Mouse (Mus musculus) ovary, postnatal 36 days (tissue): ENCODE data around the gene Ankrd34c.

ENCODE experiments used
- DNase-seq: peaks from one replicate; pipeline ENCODE4 v3.0.0; 2022; ENCODE audit warnings: low spot score, mixed read lengths

Gene Ankrd34c

DNA sequence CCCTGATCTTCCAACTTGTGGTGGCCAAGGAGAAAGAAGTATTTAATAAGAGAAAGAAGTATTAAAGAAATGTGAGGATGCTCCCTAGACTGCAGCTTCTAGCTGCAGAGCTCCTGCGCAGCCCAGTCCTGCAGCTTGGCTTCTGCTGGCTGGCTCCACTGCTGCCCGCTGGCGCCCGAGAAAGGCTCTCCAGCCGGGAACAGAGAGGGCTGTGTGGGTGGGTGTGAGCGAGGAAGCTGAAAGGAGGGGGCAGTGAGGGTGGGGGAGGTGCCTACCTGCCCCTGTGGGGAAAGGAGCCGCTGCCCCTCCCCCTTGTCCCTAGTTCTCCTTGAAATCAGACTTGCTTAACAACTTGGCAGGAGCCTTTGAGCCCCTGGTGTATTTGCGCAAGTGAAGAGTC is at the start of gene Ankrd34c:
Ankrd34c (minus strand) TSS at position 181 of the 400 bp plus-strand sequence.
- DNase-seq, result no peak

DNA sequence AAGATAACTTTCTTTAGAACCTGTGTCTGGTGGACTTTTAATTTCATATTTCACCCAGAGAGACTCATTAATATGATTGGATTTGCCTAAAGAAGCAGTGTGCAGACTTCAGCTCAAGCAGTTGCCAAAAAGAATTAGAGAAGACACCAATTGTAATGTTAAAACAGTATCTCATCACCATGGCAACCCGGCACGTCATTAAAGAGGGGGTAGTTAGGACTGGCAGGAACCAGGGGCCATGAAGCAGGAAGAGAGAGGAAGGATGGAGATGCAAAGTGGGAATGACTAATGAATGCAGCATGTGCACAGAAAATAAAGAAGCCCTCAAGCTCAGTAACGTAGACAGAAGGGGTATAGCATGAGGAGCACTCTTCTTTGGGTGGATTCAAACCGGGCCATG is 49.3 kb upstream of the Ankrd34c start:
- DNase-seq, result no peak

DNA sequence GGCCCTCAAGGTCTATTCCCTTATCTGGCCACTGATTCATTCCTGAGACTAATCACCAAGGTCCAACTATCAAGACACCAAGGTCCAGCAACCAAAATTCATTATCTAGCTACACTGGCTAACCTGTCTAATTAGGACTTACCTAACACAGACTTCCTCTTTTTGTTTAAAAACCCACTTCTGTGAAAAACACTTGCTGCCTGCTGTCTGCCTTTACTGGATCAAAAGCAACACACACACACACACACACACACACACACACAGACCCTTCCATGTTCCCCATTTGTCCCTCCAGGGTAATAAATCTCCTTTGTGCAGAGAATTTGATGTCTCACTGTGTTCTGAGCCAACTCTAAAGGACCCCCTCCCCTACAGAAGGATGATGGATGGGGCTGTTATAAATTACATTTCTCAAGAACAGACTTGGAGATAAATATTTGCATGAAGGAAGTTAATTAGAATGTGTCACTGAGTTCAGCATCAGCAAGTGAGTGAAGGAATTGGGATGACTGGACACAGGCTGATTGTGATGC is 43.2 kb upstream of the Ankrd34c start:
- DNase-seq, result no peak

DNA sequence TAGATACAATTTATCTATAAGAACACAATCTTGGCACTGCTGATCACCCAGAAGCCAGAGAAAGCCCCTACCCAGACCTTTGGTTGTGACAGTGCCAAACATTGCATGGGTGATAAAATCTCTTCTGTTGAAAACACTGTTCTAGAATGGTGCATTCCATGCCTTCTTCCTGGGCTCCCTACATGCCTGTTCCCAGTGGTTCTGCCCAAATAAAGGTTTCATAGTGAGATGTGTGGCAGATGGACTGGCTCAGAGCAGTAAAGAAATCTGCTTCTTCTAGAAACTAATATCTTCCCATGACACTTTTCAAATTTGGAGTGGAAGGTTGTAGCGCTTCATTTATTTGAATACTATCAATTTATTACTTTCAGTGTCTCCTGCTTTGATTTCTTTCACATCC is 41.0 kb upstream of the Ankrd34c start:
- DNase-seq, result no peak

DNA sequence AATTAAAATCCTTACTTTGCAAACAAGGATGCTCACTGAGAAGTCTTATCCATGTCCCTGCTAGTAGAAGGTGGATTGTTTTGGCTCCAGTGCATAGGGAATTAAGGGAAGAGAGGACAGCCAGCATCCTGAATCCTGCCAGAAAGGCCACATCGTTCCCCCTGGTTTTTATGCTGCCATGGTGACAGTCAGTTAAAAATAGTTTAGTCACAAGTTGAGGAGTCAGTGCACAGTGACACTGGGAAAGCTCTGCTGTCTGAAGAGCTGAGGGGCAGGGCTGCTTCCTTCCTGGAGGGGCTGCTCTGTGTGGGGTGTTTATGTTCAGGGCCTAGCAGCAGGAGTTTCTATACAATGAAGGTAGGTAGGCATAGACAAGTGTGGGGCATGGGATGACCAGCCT is 32.9 kb upstream of the Ankrd34c start:
- DNase-seq, result no peak

DNA sequence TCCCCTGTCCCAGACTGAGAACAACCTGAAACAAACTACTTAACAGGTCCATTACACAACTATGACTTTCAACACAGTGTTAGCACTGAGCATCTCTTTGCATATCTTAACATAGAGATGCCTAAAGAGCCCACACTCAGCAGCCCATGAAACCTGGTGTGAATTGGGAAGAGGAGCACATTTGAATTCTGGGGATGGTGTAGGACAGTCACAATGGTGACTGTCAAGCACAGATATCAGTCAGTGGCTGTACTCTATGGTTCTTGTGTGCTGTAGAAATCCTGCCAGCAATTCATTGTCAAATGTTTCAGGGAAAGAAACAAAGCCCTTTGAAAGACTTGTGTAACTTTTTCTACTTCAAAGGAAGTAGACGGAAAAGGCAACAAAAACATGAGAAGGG is 23.7 kb upstream of the Ankrd34c start:
- no peak for DNase-seq

DNA sequence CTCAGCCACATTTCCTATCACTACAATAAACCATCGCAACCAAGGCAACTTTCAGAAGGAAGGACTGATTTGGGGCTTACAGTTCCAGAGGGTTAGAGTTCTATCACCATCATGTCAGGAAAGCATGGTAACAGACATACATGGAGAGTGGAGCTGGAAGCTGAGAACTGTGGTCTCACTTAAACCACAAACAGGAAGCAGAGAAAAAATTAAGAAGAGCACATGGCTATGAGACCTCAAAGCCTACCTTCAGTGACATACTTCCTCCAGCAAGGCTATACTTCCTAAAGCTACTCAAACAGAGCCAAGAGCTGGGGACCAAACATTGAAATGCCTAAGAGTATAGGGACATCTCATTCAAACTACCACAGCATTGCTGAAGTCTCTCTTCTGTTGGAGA is 20.3 kb upstream of the Ankrd34c start:
- no peak for DNase-seq

DNA sequence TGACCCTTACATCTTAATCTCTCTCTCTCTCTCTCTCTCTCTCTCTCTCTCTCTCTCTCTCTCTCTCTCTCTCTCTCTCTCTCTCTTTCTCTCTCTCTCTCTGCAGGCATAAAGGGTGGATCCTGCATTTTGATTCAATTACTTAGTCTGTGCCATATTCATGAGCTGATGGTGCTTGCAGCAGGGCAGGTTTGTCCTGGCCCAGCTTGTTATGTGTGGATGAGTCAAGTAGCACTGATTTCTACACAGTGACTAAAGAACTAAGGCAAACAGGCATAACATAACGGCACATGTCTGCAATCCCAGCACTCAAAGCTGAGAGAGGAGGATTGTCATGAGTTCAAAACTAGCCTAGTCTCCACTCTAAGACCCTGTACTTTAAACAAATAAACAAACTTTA is 19.9 kb upstream of the Ankrd34c start:
- no peak for DNase-seq

DNA sequence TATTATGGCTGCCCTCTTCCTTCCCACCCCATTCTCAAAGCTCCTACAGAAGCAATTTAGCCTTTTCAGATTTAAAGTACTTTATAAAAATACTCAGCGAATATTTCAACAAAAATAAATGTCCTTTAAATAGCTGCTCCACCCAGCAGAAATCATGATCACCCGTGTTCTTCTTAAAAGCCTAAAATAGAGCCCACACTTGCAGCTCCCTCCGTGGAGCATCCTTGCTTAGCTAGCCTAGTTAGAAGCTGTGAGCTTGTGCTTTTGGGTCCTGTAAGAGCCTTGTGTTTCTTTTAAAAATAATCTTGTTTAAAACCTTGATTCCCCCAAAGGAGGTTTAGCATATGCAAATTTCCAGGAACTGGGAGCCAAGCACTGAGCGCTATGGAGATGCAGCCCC is 19.3 kb upstream of the Ankrd34c start:
- DNase-seq, result no peak

DNA sequence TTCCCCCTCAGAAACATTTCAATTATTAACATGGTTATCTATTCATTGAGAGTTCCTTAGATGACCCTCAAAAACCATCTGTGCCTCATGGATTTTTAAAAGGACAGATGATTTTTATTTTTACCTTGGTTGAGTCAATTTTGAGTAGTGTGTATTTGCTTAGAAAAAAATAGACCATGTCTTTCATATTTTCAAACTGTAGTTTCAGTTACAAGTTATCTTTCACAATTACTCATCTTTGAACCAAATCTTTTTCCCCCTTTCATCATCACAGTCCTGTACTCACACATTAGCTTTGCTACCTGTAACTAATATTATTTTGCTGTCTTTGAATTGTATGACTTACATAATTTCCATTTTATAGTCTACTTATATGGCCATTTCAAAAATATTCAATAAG is 1.8 kb upstream of the Ankrd34c start:
- no peak for DNase-seq

DNA sequence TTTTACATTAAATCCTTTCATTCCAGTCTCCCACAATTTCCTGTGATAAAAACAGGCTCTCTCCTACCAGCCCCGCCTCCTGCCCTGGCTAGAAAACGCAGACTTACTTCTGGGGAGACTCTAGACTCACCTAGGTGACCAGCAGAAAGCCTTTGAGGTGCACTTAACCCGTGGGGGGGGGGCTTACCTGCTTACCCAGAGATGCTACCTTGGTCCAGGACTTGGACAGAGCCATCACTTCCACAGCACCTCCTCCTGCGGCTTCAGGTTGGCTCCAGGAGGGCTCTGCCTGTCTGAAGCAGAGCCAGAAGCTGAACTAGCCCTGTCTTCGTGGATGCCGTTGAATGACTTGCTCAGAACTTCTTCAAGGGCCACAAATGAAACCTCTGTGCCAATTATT is 387 bp downstream of the Ankrd34c start:
- no peak for DNase-seq

DNA sequence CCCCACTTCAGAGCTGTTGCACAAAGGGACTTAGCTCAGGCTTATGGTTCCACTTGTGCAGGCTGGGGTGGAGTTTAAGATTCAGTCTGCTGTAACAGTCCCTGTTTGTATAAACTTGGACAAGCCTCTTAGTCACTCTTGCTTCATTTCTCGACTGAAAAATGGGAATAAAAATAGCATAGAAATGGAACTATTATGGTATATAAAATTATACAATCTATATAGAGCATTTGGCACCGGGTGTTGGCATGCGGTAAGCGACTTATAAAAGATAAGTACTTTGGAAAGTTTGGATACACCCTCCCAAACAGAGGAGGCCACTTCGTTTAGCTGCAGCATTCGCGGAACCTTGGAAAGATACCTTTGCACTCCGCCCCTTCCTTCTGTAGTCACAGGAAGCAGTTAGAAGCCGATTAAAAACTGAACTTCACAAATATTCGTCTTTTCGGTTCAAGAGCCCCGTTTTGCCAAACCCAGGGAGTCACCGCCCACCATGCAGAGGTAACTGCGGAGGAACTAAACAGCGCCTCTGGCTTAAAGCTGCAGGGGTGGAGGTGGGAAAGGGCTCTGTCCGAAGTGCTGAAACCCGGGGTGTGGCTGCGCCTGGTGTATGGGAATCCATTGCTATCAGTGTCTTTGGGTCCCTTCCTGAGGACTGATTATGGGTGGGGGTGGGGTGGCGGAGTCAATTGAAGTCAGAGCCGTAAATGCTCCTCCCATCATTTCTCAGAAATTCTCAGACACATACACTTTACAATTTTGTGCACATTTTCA is 1.2 kb downstream of the Ankrd34c start:
- peak; percentile 49 for DNase-seq

DNA sequence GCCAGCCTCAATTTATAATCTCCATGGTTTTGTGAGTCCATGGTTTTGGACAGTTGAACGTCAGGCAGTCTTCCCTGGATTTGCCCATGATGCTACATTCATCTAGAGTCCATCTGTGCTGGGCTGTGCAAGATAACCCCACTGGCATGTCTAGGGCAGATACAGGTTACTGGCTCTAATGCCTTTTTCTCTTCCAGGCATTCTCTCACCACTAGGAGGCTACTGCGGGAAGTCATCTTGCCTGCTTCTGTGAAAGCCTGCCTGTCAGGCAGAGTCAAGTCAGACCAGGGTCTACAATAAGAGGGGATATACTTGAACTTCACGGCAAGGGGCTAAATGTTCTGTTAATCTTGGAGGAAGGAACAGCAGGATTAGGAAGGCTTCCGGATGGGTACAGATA is 31.4 kb downstream of the Ankrd34c start:
- DNase-seq, result no peak

DNA sequence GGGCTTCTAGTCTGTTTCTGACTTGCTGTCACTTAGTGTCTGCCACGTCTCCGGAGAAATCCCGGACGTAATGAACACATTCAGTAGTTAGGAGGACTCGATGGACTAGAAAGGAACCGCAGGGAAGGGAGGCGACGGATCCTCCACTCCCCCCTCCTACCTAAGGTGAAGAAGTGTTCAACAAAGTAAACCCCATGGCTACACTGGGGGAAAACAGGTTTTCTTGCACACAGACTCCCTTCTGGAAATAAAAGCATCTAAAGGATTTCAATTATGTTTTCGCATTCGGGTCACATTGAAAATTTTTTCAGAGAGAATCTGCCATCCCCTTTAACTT is 33.1 kb downstream of the Ankrd34c start:
- DNase-seq, result no peak

DNA sequence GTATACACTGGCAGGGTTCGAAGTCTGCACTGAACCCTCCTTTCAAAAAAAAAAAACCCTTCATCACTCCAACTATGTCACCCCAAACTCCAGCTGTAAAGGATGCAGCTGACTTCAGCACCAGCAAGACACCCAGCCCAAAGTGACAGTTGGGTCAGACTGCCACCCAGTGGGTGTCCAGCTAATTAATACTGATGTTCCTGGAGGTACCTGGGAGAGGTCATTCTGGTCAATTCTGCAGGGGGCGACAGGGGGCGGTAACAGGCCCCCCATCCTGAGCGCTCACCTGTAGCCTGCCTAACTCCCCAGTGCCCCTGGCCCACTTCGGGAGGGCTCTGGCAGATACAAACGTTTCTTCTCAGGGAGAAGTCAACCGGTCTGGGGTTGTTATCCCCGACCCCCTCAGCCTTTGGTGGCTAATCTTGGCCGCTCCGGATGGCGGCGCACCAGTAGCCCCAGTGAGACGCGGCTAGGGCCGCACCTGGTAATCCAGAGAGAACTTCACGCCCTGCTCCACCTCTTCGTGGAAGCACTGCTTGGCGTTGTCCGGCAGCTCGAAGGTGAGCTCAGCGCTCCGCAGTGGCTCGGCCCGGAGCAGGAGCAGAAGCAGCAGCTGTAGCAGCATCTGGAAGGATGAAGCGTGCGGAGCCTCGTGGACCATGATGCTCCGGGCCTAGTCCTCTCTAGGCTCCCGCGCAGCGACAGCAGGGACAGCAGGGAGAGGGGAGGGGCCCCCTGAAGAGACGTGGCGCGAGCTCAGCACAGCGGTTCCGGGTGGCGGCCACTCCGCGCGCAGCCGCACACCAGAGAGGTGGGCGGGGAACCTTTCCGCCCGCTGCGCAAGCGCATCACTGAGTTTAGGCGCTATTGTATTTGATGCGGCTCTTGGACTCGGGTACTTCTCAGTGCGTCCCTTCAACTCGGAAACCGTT is 33.7 kb downstream of the Ankrd34c start, which contains the start of gene Tmed3:
Tmed3 (minus strand) TSS at position 804 of the 932 bp plus-strand sequence.
- peak; percentile 92 for DNase-seq

DNA sequence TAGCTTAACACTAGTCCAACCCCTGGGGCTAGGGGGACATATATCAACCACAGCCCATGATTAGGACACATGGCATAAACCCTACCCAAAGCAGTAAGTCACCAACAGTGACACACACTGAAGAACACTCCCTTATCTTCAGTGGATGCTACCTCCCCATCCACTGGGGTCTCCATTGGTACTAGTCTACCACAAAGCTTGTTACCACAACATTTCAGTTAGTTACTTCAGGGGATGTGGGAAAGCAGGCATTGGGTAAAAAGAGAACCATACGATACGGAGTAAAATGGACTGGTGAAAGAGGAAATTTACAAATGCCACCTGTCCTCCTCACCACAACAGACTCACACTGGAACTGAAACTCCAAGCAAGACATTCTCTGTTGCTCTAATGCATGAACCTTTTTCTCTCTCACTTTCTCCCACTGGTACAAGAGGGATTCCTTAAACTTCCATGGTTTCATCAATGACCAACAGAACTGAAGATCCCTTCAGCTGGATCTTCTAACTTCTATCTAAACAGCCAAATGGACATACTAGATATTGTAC is 37.3 kb downstream of the Ankrd34c start:
- no peak for DNase-seq

DNA sequence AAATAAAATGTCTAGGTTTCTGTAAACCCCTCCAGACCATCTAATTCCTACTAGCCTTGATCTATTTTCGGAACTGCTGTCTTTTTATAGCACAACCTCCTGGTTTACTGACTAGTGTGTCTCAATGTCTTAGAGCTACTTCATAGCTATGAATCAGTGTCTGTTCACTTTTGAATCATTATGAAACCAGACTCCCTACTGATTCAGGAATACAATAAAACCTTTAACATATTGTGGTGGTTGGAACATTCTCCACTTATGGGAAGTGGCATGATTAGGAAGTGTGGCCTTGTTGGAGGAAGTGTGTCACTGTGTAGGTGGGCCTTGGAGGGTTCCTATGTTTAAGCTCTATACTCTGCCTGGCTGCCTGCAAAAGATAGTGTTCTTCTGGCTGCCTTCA is 43.1 kb downstream of the Ankrd34c start:
- DNase-seq, result no peak

DNA sequence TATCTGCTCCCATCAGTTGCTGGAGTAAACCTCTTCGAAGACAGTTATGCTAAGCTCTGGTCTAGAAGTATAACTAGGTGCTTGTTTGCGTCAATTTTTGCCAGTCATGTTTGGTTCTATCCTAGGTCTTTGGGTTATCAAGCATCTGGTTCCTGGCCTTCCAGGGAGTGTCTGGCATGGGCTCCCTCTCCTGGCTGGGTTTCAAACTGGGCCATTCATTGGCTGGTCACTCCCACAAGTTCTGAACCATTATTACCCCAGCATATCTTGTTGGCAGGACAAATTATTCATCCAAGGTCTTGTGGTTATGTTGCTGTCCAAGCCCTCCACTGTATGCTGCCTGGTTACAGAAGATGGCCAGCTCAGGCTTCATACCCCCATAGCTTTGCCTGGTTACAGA is 44.6 kb downstream of the Ankrd34c start:
- DNase-seq, result no peak

DNA sequence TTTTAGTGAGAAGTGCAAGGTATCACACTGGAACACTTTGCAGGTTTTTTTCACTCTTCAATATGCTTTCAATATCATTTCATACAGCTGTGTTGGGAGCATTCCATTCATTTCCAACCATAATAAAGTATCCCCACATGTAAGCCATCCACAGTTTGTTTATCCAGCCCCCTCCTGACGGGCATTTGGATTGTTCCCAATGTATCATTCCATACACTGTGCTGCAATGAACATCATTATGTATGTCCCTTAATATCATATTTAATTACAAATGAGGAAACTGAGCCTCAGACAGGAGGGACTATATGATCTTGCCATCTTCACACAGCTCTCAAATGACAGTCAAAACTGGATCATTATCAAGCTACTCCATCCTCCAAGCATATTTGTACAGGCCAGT is 49.1 kb downstream of the Ankrd34c start:
- no peak for DNase-seq

DNA sequence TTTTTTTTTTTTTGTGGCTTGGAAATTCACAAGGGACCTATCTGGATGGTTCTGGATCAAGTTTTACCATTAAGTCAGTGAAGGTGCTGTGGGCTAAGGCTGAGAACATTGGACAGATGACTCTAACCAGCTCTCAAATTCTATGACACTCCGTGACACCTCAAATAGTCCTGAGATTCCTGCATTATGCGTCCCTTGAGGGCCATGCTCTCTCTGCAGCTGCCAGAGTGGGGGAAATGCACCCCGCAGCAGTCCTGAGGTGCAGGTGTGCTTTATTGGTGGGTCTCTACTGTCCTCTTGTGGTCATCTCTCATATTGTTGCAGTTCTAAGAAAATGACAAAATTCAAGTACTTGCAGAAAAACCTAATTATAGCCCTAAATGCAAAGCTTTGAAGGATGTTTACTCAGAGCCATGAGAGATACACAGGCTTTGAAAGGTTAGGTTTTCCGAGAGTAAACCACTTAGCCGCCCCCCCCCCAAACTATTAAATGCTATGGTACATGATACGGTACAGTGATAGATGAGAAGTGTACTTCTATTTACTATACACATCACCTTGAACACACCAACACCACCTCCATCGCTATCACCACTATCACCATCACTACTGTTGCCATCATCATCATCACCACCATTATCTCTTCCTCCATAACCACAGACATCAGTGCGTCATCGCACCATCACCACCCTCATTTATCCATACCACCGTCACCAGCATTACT is 50.6 kb downstream of the Ankrd34c start:
- no peak for DNase-seq

DNA sequence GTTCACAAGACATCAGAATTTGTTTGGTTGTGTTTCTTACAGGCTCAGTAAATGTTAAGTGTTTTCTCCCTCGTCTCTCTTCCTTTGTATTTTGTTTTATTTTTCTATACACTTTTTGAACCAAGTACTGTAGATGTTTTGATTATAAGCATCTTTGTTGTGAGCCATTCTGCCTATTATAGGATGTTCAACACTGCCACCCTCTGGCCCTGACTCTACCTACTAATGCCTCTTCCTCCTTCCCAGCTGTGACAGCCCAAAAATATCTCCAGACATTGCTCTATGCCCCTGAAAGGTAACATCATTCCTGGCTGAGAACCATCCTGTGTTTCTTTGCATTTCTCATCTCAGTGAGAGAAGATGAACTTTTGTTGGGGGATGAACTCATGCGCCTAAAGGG is 52.0 kb downstream of the Ankrd34c start:
- DNase-seq, result no peak

DNA sequence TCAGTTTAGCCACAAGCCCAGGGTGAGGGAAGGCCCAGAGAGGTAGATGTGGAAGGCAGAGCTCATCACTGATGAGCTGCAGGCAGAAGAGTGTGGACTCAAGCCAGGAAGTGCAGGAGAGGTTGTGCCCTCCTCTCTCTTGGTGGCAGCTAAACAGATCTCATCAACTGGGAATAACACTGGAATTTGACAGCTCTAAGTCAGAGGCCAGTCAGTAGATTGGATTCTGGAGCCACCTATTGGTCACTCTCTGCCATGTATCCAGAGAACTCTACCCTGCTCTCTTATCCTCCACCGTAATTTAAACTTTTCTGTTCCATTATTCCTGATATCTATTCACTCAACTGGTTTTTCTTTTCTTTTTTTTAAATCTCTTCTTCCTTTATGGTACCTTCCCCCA is 59.3 kb downstream of the Ankrd34c start:
- DNase-seq, result no peak
